Mouse (Mus musculus) cerebellum, adult 18-20 months (tissue): ENCODE results near the gene Gm20683.
"Not testable (repeated sequence)": the region's sequence is repeated elsewhere in the genome, so short reads cannot be mapped to it uniquely, and the experiment has no call there.

Experiments
- DNase-seq, 2 experiments: peaks; one replicate each; pipeline ENCODE4 v3.0.0; 2021

The Gm20683 gene

GRCm38 (mm10) chr17:25873405-25874147, 32.0 kb upstream of the Gm20683 start:
- no peak for DNase-seq

- no peak for DNase-seq
These were observed 31.1 kb upstream of the Gm20683 start for GRCm38 (mm10) chr17:25872676-25873075.

GRCm38 (mm10) chr17:25871566-25871965, 30.0 kb upstream of the Gm20683 start:
- not testable (repeated sequence) for DNase-seq

GRCm38 (mm10) chr17:25869954-25870353, 28.4 kb upstream of the Gm20683 start:
- DNase-seq: no peak

GRCm38 (mm10) chr17:25869498-25869897, 27.9 kb upstream of the Gm20683 start:
- no peak for DNase-seq

- DNase-seq: peak; percentile 82 to 84
These were observed 27.1 kb upstream of the Gm20683 start, which contains the start of gene Mcrip2 for GRCm38 (mm10) chr17:25868601-25869191. TSS of gene Mcrip2 (minus strand) at chr17:25868764.

- peak in 1 of 2 experiments; percentile 44 for DNase-seq
These were observed 26.5 kb upstream of the Gm20683 start for GRCm38 (mm10) chr17:25867836-25868600.

- no peak for DNase-seq
These were observed 25.9 kb upstream of the Gm20683 start for GRCm38 (mm10) chr17:25867509-25867835.

GRCm38 (mm10) chr17:25866172-25866571, 24.6 kb upstream of the Gm20683 start:
- no peak for DNase-seq

- no peak for DNase-seq
These were observed 23.7 kb upstream of the Gm20683 start for GRCm38 (mm10) chr17:25865288-25865687.

GRCm38 (mm10) chr17:25864311-25864710, 22.7 kb upstream of the Gm20683 start:
- DNase-seq: no peak

GRCm38 (mm10) chr17:25863681-25864080, 22.1 kb upstream of the Gm20683 start:
- no peak for DNase-seq

- no peak for DNase-seq
These were observed 20.4 kb upstream of the Gm20683 start for GRCm38 (mm10) chr17:25861704-25862612.

GRCm38 (mm10) chr17:25860832-25861703, 19.5 kb upstream of the Gm20683 start, which contains the start of gene Wdr90:
TSS of gene Wdr90 (minus strand) at chr17:25861501.
- DNase-seq: peak; percentile 92 to 93

- DNase-seq: no peak
These were observed 18.7 kb upstream of the Gm20683 start for GRCm38 (mm10) chr17:25860229-25860628.

GRCm38 (mm10) chr17:25844396-25844901, 2.9 kb upstream of the Gm20683 start, which contains the start of gene Rhot2:
TSS of gene Rhot2 (minus strand) at chr17:25844851.
- DNase-seq: peak; percentile 93 to 98

- peak in 1 of 2 experiments; percentile 50 for DNase-seq
These were observed 2.3 kb upstream of the Gm20683 start for GRCm38 (mm10) chr17:25843636-25844395.

- no peak for DNase-seq
These were observed 1.6 kb upstream of the Gm20683 start for GRCm38 (mm10) chr17:25843122-25843521.

GRCm38 (mm10) chr17:25842509-25842908, 946 bp upstream of the Gm20683 start:
- DNase-seq: no peak

- DNase-seq: no peak
These were observed 1.0 kb downstream of the Gm20683 start for GRCm38 (mm10) chr17:25840519-25840918.
